Comparison of ENCODE assay signal across 9 mouse cellular contexts in the genomic region with DNA sequence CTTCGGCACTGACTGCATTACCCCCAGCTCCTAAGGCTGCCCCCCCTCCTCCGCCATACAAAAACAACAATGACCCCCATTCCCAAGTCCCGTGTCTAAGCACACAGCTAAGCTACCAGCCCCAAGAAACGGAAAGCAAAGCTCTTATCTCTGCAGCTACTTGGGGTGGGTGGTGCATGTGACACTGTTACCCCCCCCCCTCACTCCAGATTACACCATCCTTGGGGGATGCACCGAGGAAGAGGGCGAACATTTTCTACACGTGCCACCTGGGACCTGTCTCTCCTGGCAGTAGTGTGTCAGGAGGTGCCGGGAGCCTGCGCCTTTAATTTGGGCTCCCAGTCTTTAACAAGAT. TPM values are rescaled to one million over a fixed set of nuclear protein-coding genes. Genes with fewer than 3 reads are reported as not detected.
DNase-seq lines count a peak whose midpoint lies in the region; ATAC-seq and TF ChIP-seq lines count a peak whose summit lies in the region.
"Had no signal": no experiment of that assay in that cellular context is flagged by ENCODE, and none has a peak within 500 bp of the region (broad histone marks: within the 10 kb centered on the region; RNA-seq: fewer than 3 reads in every experiment).

No protein-coding gene starts in this region.

- peaks cover 4% of the 10 kb centered on the region for H3K79me2 ChIP-seq in myocyte (ENCODE audit: control insufficient read depth, insufficient read depth)

- H3K9me3 ChIP-seq in kidney, embryonic 15.5 days (replicated peaks), result no peaks in the 10 kb centered on the region
- H3K9me3 ChIP-seq in embryonic facial prominence, embryonic 13.5 days, result no peaks in the 10 kb centered on the region
- no peaks in the 10 kb centered on the region for H3K9me3 ChIP-seq in hindbrain, postnatal 0 days (ENCODE audit: low read length)
- H3K9me3 ChIP-seq: G1E had no signal

- no peak for TF ChIP-seq POLR2A in myocyte (IDR thresholded peaks at IDR 0.05; ENCODE audit: insufficient read length, low read depth)

- TF ChIP-seq CTCF in hindbrain, postnatal 0 days (IDR thresholded peaks at IDR 0.05; ENCODE audit: low read depth), result no peak

- 26% methylated on average over 9 of the region's 9 CpGs for WGBS in kidney, embryonic 15.5 days
- 30% methylated on average over 9 of the region's 9 CpGs for WGBS in embryonic facial prominence, embryonic 13.5 days
- 8% methylated on average over 9 of the region's 9 CpGs for WGBS in hindbrain, postnatal 0 days

- H3K27ac ChIP-seq in kidney, embryonic 15.5 days, result no peak overlapping the region
- H3K27ac ChIP-seq in embryonic facial prominence, embryonic 13.5 days, result peak overlapping the region; percentile 58; the same call in 1 of the 2 replicates
- peak overlapping the region; percentile 54; the same call in 1 of the 2 replicates for H3K27ac ChIP-seq in hindbrain, postnatal 0 days

- H3K27me3 ChIP-seq in kidney, embryonic 15.5 days, result no peaks in the 10 kb centered on the region
- H3K27me3 ChIP-seq in embryonic facial prominence, embryonic 13.5 days, result no peaks in the 10 kb centered on the region
- H3K27me3 ChIP-seq in hindbrain, postnatal 0 days (ENCODE audit: insufficient read depth, low read length), result no peaks in the 10 kb centered on the region
- no peaks in the 10 kb centered on the region for H3K27me3 ChIP-seq in myocyte (ENCODE audit: control insufficient read depth, insufficient read depth, insufficient read length)

- H3K9ac ChIP-seq in kidney, embryonic 15.5 days, result no peak overlapping the region
- H3K9ac ChIP-seq in embryonic facial prominence, embryonic 13.5 days, result peak overlapping the region; percentile 88
- H3K9ac ChIP-seq in hindbrain, postnatal 0 days (replicated peaks; ENCODE audit: low read length), result peak overlapping the region; percentile 95

- DNase-seq in kidney, adult 8-10 months, result no peak
- no peak for DNase-seq in hindbrain, postnatal 0 days (ENCODE audit: low spot score)
- no peak for DNase-seq in spleen, adult 18-20 months
- no peak for DNase-seq in natural killer cell, adult 2 months (ENCODE audit: low spot score in 2 of 2)
- DNase-seq in urinary bladder, adult 2 months (ENCODE audit: low spot score), result no peak

- no peak for ATAC-seq in kidney, embryonic 15.5 days (replicated peaks; ENCODE audit: low FRiP score)
- ATAC-seq in embryonic facial prominence, embryonic 13.5 days (ENCODE audit: insufficient number of reproducible peaks, insufficient read depth, low FRiP score, low TSS enrichment, low read depth), result no peak
- no peak for ATAC-seq in hindbrain, postnatal 0 days

- H3K4me2 ChIP-seq in kidney, embryonic 15.5 days, result peak overlapping the region; percentile 91
- peak overlapping the region; percentile 82 for H3K4me2 ChIP-seq in embryonic facial prominence, embryonic 13.5 days
- H3K4me2 ChIP-seq in hindbrain, postnatal 0 days (ENCODE audit: low read depth, low read length), result peak overlapping the region; percentile 78
- peak overlapping the region; percentile 89 for H3K4me2 ChIP-seq in myocyte (ENCODE audit: low read depth)

- H3ac ChIP-seq in myocyte (ENCODE audit: control insufficient read depth, insufficient read length), result no peak overlapping the region

- peaks cover 56% of the 10 kb centered on the region for H3K4me1 ChIP-seq in kidney, embryonic 15.5 days
- peaks cover 65% of the 10 kb centered on the region for H3K4me1 ChIP-seq in embryonic facial prominence, embryonic 13.5 days
- peaks cover 42% of the 10 kb centered on the region for H3K4me1 ChIP-seq in hindbrain, postnatal 0 days (ENCODE audit: insufficient read depth, low read length)

- no peaks in the 10 kb centered on the region for H3K36me3 ChIP-seq in kidney, embryonic 15.5 days
- H3K36me3 ChIP-seq in embryonic facial prominence, embryonic 13.5 days, result 0 out of 2 replicates have a peak, but pooled peaks cover 5% of the 10 kb centered on the region
- H3K36me3 ChIP-seq in hindbrain, postnatal 0 days (ENCODE audit: insufficient read depth, low read length), result no peaks in the 10 kb centered on the region
- H3K36me3 ChIP-seq in myocyte (ENCODE audit: control insufficient read depth, insufficient read depth), result no peaks in the 10 kb centered on the region
- H3K36me3 ChIP-seq: G1E had no signal

- peak overlapping the region; percentile 82 for H3K4me3 ChIP-seq in kidney, embryonic 15.5 days (replicated peaks)
- H3K4me3 ChIP-seq in embryonic facial prominence, embryonic 13.5 days, result peak overlapping the region; percentile 77
- H3K4me3 ChIP-seq in hindbrain, postnatal 0 days (ENCODE audit: low read length), result peak overlapping the region; percentile 79
- peak overlapping the region; percentile 36 for H3K4me3 ChIP-seq in myocyte

TF ChIP-seq in myocyte, 11 proteins besides CTCF, POLR2A, EP300 and RAD21:
- TF ChIP-seq POLR2AphosphoS2 (IDR thresholded peaks at IDR 0.05; ENCODE audit: insufficient read length, low read depth) (no peak), TCF3 (IDR thresholded peaks at IDR 0.05; ENCODE audit: insufficient read length, low read depth) (no peak), TCF12 (IDR thresholded peaks at IDR 0.05; ENCODE audit: insufficient read depth, poor library complexity, severe bottlenecking) (no peak), CEBPB (IDR thresholded peaks at IDR 0.05; ENCODE audit: insufficient read depth, poor library complexity, severe bottlenecking) (no peak), MAX (IDR thresholded peaks at IDR 0.05; ENCODE audit: low read depth) (no peak), USF1 (IDR thresholded peaks at IDR 0.05; ENCODE audit: low read depth) (no peak), SRF (IDR thresholded peaks at IDR 0.05; ENCODE audit: control insufficient read depth, insufficient read length, low read depth) (no peak), E2F4 (IDR thresholded peaks at IDR 0.05; ENCODE audit: insufficient read depth) (no peak), MYOG (IDR thresholded peaks at IDR 0.05; ENCODE audit: control insufficient read depth in 1 of 3, insufficient read depth in 1 of 3, insufficient read length in 2 of 3, low read depth in 2 of 3) (no peak)

RNA-seq across cellular contexts. Expression of gene Hdac5, which starts 1.8 kb away (rescaled TPM):
- 47.4 and 48.4 TPM in 2 replicates for polyA plus RNA-seq in kidney, embryonic 15.5 days (2015; fragmentation: Nextera tagmentation; extraction: Ambion mirVana)
- 80.5 and 84.4 TPM in 2 replicates for polyA plus RNA-seq in embryonic facial prominence, embryonic 13.5 days (2015; fragmentation: Nextera tagmentation; extraction: Ambion mirVana)
- total RNA-seq in hindbrain, postnatal 0 days (2014; rRNA removed), result 212 and 350 TPM in 2 replicates
- polyA plus RNA-seq in hindbrain, postnatal 0 days (2015; fragmentation: Nextera tagmentation; extraction: Ambion mirVana), result 61.2 and 61.9 TPM in 2 replicates
- polyA plus RNA-seq in myocyte (2012; fragmentation: generic; extraction: Trizol), result 77.3 TPM
- 58.1 and 75.4 TPM in 2 replicates for polyA plus RNA-seq in urinary bladder, adult 2 months (2012; rRNA removed)

RNA-seq across cellular contexts. Expression of gene BC030867, which starts 20.5 kb away (rescaled TPM):
- 18.1 and 22.2 TPM in 2 replicates for polyA plus RNA-seq in kidney, embryonic 15.5 days (2015; fragmentation: Nextera tagmentation; extraction: Ambion mirVana)
- 18.3 and 19.7 TPM in 2 replicates for polyA plus RNA-seq in embryonic facial prominence, embryonic 13.5 days (2015; fragmentation: Nextera tagmentation; extraction: Ambion mirVana)
- total RNA-seq in hindbrain, postnatal 0 days (2014; rRNA removed), result 2.3 and 2.4 TPM in 2 replicates
- 2.1 and 2.3 TPM in 2 replicates for polyA plus RNA-seq in hindbrain, postnatal 0 days (2015; fragmentation: Nextera tagmentation; extraction: Ambion mirVana)
- polyA plus RNA-seq in myocyte (2012; fragmentation: generic; extraction: Trizol), result 4.4 TPM
- polyA plus RNA-seq in urinary bladder, adult 2 months (2012; rRNA removed), result 0.41 TPM in 2 replicates

RNA-seq across cellular contexts. Expression of gene G6pc3, which starts 38.7 kb away (rescaled TPM):
- 39.7 and 43.4 TPM in 2 replicates for polyA plus RNA-seq in kidney, embryonic 15.5 days (2015; fragmentation: Nextera tagmentation; extraction: Ambion mirVana)
- polyA plus RNA-seq in embryonic facial prominence, embryonic 13.5 days (2015; fragmentation: Nextera tagmentation; extraction: Ambion mirVana), result 27.6 and 28.3 TPM in 2 replicates
- 67.5 and 70.1 TPM in 2 replicates for total RNA-seq in hindbrain, postnatal 0 days (2014; rRNA removed)
- polyA plus RNA-seq in hindbrain, postnatal 0 days (2015; fragmentation: Nextera tagmentation; extraction: Ambion mirVana), result 43.8 and 46.2 TPM in 2 replicates
- 58.1 TPM for polyA plus RNA-seq in myocyte (2012; fragmentation: generic; extraction: Trizol)
- 73.3 and 80.1 TPM in 2 replicates for polyA plus RNA-seq in urinary bladder, adult 2 months (2012; rRNA removed)

RNA-seq across cellular contexts. Expression of gene Asb16, which starts 40.4 kb away (rescaled TPM):
- 0.10 and 0.13 TPM in 2 replicates for polyA plus RNA-seq in kidney, embryonic 15.5 days (2015; fragmentation: Nextera tagmentation; extraction: Ambion mirVana)
- polyA plus RNA-seq in embryonic facial prominence, embryonic 13.5 days (2015; fragmentation: Nextera tagmentation; extraction: Ambion mirVana), result 0.11 and 0.18 TPM in 2 replicates
- total RNA-seq in hindbrain, postnatal 0 days (2014; rRNA removed), result 2.2 and 2.6 TPM in 2 replicates
- 0.29 and 0.41 TPM in 2 replicates for polyA plus RNA-seq in hindbrain, postnatal 0 days (2015; fragmentation: Nextera tagmentation; extraction: Ambion mirVana)
- polyA plus RNA-seq in myocyte (2012; fragmentation: generic; extraction: Trizol), result 5.1 TPM
- 0.63 and 0.65 TPM in 2 replicates for polyA plus RNA-seq in urinary bladder, adult 2 months (2012; rRNA removed)
- polyA plus RNA-seq: G1E had no signal

RNA-seq across cellular contexts. Expression of gene Lsm12, which starts 43.1 kb away (rescaled TPM):
- 122 and 135 TPM in 2 replicates for polyA plus RNA-seq in kidney, embryonic 15.5 days (2015; fragmentation: Nextera tagmentation; extraction: Ambion mirVana)
- polyA plus RNA-seq in embryonic facial prominence, embryonic 13.5 days (2015; fragmentation: Nextera tagmentation; extraction: Ambion mirVana), result 125 and 159 TPM in 2 replicates
- 65.7 and 167 TPM in 2 replicates for total RNA-seq in hindbrain, postnatal 0 days (2014; rRNA removed)
- polyA plus RNA-seq in hindbrain, postnatal 0 days (2015; fragmentation: Nextera tagmentation; extraction: Ambion mirVana), result 147 and 153 TPM in 2 replicates
- polyA plus RNA-seq in myocyte (2012; fragmentation: generic; extraction: Trizol), result 33.1 TPM
- 29.9 and 32.4 TPM in 2 replicates for polyA plus RNA-seq in urinary bladder, adult 2 months (2012; rRNA removed)
